Mouse (Mus musculus) embryonic facial prominence, embryonic 14.5 days (tissue): ENCODE measurements around the gene Tcte2. TPM values are rescaled to one million over a fixed set of nuclear protein-coding genes. Genes with fewer than 3 reads are reported as not detected.

Experiments used
- ATAC-seq: fragments of 200-750 bp; cut with Nextera tagmentation; 2 replicates; pipeline ENCODE4 v1.8.0; 2017; ENCODE audit warnings: low read depth, moderate number of reproducible peaks, moderate TSS enrichment
- DNase-seq: peaks from one replicate; pipeline ENCODE4 v3.0.0-alpha.2; 2015; ENCODE audit warnings: low spot score
- H3K27ac ChIP-seq: fragments of 300-500 bp; sonication (generic); replicated peaks from 2 replicates; pipeline ENCODE4 v1.5.1; 2014; ENCODE audit warnings: low read depth, mild to moderate bottlenecking, low read length, moderate library complexity
- H3K27me3 ChIP-seq: fragments of 300-500 bp; sonication (generic); replicated peaks from 2 replicates; pipeline ENCODE4 v1.6.1; 2014; ENCODE audit warnings: low read length; ENCODE audit not compliant: control insufficient read depth, insufficient read depth
- H3K36me3 ChIP-seq: fragments of 300-500 bp; sonication (generic); 2 replicates; pipeline ENCODE4 v1.6.1; 2014; ENCODE audit warnings: low read length, mixed read lengths; ENCODE audit not compliant: control insufficient read depth, insufficient read depth
- H3K4me1 ChIP-seq: fragments of 300-500 bp; sonication (generic); 2 replicates; pipeline ENCODE4 v1.6.1; 2014; ENCODE audit warnings: antibody characterized with exemption, low read length; ENCODE audit not compliant: control insufficient read depth, insufficient read depth
- H3K4me2 ChIP-seq: fragments of 300-500 bp; sonication (generic); 2 replicates; pipeline ENCODE4 v1.6.1; 2014; ENCODE audit warnings: low read depth, mild to moderate bottlenecking, low read length, moderate library complexity, mixed read lengths
- H3K4me3 ChIP-seq: fragments of 300-500 bp; sonication (generic); 2 replicates; pipeline ENCODE4 v1.5.1; 2014; ENCODE audit warnings: low read depth, mild to moderate bottlenecking, low read length
- H3K9ac ChIP-seq: fragments of 300-500 bp; sonication (generic); 2 replicates; pipeline ENCODE4 v1.6.1; 2014; ENCODE audit warnings: low read depth, mild to moderate bottlenecking, low read length, moderate library complexity, mixed read lengths
- H3K9me3 ChIP-seq: fragments of 300-500 bp; sonication (generic); 2 replicates; pipeline ENCODE4 v1.6.1; 2016; ENCODE audit warnings: low read length; ENCODE audit not compliant: control insufficient read depth
- WGBS: fragments of 180-500 bp; shearing (Covaris S2); extraction: QIAGEN DNeasy Blood & Tissue Kit; methylation state at CpG from one replicate; pipeline ENCODE4 v1.1.7; 2014; 5-methylcytosine and 5-hydroxymethylcytosine counted together
- polyA plus RNA-seq: library from polyadenylated mRNA; unstranded; fragments of >200 nt; fragmentation: Nextera tagmentation; extraction: Ambion mirVana; gene quantifications from 2 replicates; pipeline ENCODE4 v1.2.1, GENCODE M21; 2014

Tcte2 gene
- polyA plus RNA-seq, 1 experiment from 2014 or later: 3.2 TPM

DNA sequence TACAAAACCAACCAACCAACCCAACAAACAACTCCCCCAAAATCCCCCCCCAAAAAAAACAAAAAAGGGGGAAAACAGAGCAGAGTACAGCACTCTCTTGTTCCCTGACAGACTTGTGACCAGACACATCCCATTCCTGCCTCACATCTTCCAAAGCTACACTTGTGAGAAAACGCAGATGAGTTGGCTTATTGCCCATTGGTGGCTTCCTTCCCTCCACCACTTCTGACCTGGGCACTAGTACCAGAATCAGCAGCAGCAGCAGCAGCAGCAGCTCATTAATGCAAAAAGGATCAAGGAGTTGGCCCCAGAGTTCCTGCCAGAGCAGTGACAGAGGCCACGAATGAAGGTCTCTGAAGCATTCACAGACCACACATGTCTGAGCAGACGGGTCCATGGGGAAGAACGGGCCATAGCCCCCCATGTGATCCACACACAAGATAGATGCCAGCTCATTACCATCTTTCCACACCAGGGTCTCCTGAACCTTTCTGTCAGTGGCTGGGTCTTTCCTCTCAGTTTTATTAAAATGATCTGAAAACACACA is 36.5 kb downstream of the Tcte2 start:
- Histone ChIP-seq H3K4me1 (no peaks in the 10 kb centered on the region), H3K27me3 (no peaks in the 10 kb centered on the region), H3K4me3 (no peak overlapping the region), H3K36me3 (no peaks in the 10 kb centered on the region), H3K27ac (no peak overlapping the region), H3K9me3 (no peaks in the 10 kb centered on the region), H3K9ac (no peak overlapping the region), H3K4me2 (no peak overlapping the region)
- no peak for ATAC-seq
- 48% methylated on average over 4 of the region's 4 CpGs for WGBS
- DNase-seq: no peak

DNA sequence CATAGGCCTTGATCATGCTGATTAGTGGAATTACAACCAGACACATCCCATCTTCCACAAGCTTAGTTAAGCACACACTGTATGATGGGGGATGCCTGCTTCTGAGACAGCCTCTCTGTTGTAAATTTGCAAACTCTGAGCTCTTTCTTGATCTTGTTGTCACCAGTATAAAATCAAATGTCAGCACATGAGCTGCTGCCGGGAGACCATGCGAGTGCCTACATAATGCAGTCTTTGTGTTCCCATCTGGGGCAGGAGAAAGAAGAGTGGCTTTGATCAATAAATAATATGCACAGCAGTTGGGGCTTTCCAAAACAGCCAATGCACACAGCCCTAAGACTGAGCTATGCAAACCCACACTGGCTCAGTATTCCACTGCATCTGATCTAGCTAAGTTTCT is 39.2 kb downstream of the Tcte2 start:
- Histone ChIP-seq H3K36me3 (no peaks in the 10 kb centered on the region), H3K27ac (no peak overlapping the region), H3K27me3 (no peaks in the 10 kb centered on the region), H3K4me2 (no peak overlapping the region), H3K9ac (no peak overlapping the region), H3K4me3 (no peak overlapping the region), H3K9me3 (no peaks in the 10 kb centered on the region), H3K4me1 (no peaks in the 10 kb centered on the region)
- WGBS: 26% methylated on average over 2 of the region's 2 CpGs
- DNase-seq (no peak), ATAC-seq (no peak; the same call in 1 of the 2 replicates)

DNA sequence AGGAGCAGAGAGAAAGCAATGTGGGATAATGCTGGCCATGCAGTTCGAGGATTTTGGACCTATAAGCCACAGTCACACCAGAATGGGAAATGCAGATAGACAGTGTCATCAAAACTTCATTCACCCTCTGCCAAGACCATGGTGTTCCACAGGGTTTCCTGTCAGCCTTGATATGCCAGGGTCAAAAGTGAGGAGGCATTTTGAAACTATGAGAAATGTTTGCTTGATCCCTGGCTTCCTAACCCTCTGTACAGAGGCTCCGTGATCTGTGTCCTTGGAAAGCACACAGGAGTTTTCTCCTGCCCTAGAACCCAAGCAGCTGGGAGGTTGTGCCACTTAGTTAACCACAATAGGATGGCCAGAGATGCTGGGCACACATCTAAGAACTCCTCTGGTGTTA is 40.3 kb downstream of the Tcte2 start:
- no peak for ATAC-seq
- H3K9ac ChIP-seq: no peak overlapping the region
- H3K9me3 ChIP-seq: no peaks in the 10 kb centered on the region
- no peaks in the 10 kb centered on the region for H3K27me3 ChIP-seq
- DNase-seq: no peak
- 77% methylated on average over 2 of the region's 2 CpGs for WGBS
- no peak overlapping the region for H3K4me3 ChIP-seq
- H3K4me2 ChIP-seq: no peak overlapping the region
- H3K27ac ChIP-seq: no peak overlapping the region
- H3K36me3 ChIP-seq: no peaks in the 10 kb centered on the region
- H3K4me1 ChIP-seq: no peaks in the 10 kb centered on the region

DNA sequence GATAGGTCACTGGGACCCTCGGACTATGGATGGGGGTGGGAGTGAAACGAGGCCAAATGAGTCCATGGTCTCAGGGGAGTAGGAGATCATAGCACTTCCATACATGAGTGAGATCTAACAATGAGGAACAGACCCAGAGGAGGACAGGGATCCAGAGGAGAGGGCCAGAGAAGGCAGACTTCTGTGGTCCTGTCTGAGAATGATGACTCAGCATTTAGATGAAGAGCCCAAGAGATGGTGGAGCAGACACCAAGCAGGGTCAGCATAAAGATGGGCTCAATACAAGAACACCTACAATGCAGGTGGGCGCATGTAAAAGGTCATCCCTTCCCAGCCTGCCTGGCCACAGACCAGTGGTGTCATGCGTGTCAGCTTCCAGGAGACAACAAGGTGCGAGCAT is 41.4 kb downstream of the Tcte2 start:
- H3K4me3 ChIP-seq: no peak overlapping the region
- ATAC-seq (no peak), DNase-seq (no peak)
- H3K9me3 ChIP-seq: no peaks in the 10 kb centered on the region
- H3K27me3 ChIP-seq: no peaks in the 10 kb centered on the region
- H3K4me2 ChIP-seq: no peak overlapping the region
- WGBS: 91% methylated on average over 5 of the region's 5 CpGs
- H3K27ac ChIP-seq: no peak overlapping the region
- no peaks in the 10 kb centered on the region for H3K4me1 ChIP-seq
- H3K36me3 ChIP-seq: no peaks in the 10 kb centered on the region
- no peak overlapping the region for H3K9ac ChIP-seq

DNA sequence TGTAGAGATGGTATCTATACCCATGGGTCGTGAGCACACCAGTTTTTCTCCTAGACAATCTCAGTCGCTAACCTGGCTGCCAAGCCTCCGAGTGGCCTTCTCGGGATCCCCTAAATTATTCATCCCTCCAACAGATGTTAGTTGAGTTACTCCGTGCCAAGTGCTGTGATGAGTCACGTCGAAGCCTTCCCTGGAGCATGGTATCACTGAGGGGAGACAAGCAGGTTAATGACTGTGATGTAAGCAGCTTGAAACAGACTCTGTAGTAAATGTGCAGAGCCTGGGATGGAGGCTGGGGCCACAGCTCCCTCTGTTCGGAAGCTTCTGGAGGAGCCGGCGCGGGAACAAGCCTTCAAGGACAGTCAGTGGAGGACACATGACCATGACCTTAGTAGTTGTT is 44.2 kb downstream of the Tcte2 start:
- ATAC-seq: no peak

DNA sequence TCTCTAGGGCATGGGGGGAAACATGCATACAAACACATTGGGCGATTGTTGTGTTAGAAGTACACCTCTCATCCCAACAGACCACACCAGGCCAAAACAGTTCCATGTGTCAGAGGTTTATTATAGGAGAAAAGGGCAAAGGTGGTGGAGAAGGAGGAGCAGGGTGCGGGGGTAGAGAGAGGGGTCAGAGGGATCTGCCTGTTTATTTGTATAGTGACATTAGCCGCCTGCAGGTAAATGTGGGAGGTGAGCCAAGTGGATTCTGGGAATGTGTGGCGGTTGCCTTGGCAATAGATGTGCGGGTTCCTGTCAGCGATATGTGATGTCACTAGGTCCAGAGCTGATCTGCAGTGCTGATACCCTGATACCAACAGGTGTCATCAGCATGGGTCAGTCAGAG is 45.3 kb downstream of the Tcte2 start:
- Histone ChIP-seq H3K27ac (no peak overlapping the region), H3K36me3 (no peaks in the 10 kb centered on the region), H3K4me1 (no peaks in the 10 kb centered on the region), H3K9me3 (no peaks in the 10 kb centered on the region), H3K4me2 (no peak overlapping the region), H3K4me3 (no peak overlapping the region), H3K27me3 (no peaks in the 10 kb centered on the region), H3K9ac (no peak overlapping the region)
- DNase-seq: no peak
- no peak for ATAC-seq
- 76% methylated on average over 6 of the region's 6 CpGs for WGBS

More for the DNA sequence above, 44.2 kb downstream of the Tcte2 start:
- no peaks in the 10 kb centered on the region for H3K4me1 ChIP-seq
- H3K27ac ChIP-seq: no peak overlapping the region
- no peaks in the 10 kb centered on the region for H3K9me3 ChIP-seq
- H3K4me2 ChIP-seq: no peak overlapping the region
- H3K27me3 ChIP-seq: no peaks in the 10 kb centered on the region
- no peak for DNase-seq
- 83% methylated on average over 11 of the region's 11 CpGs for WGBS
- no peak overlapping the region for H3K4me3 ChIP-seq
- no peak overlapping the region for H3K9ac ChIP-seq
- no peaks in the 10 kb centered on the region for H3K36me3 ChIP-seq

DNA sequence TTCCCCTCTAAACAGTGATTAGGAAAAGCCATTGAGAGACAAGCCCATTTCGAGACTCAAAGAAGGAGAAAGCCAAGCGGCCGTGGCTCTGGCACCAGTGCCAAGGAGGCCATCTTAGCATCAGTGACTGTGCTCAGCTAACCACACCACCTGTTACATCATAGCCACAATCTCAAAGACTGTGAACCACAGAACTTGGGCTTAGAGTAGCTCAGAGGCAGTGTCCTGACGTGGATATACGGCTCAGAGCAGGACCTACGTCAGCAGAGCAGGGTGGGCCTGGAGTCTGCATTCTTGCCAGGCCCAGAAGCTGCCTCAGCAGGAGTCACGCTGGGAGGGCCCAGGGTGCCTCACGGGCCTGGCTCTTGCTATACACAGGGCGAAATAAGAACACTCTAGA is 46.1 kb downstream of the Tcte2 start:
- 73% methylated on average over 9 of the region's 9 CpGs for WGBS

DNA sequence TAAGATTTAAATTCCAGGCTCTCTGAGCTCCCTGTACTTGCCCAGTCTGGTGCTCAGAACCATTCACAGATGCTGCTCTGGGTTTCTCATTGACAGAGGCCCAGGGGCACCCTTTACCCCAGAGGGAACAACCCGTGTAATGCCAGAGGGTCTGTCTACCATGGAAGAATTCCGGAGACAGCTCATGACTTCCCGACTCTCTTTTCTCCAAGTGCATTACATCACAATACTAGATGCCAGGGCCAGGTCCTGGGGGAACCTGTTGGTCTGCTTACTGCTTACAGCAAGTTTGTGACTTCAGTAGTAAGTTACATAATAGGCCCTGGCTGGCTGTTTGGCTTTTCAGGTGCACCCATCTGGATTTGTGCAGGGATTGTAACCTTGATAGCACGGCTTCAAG is 47.0 kb downstream of the Tcte2 start:
- H3K36me3 ChIP-seq: no peaks in the 10 kb centered on the region
- no peak overlapping the region for H3K4me2 ChIP-seq
- no peak overlapping the region for H3K27ac ChIP-seq
- H3K4me1 ChIP-seq: no peaks in the 10 kb centered on the region
- no peaks in the 10 kb centered on the region for H3K27me3 ChIP-seq
- H3K4me3 ChIP-seq: no peak overlapping the region
- DNase-seq (peak; percentile 68), ATAC-seq (peak; percentile 37; the same call in 1 of the 2 replicates)
- H3K9me3 ChIP-seq: no peaks in the 10 kb centered on the region
- no peak overlapping the region for H3K9ac ChIP-seq
- WGBS: 60% methylated on average over 4 of the region's 4 CpGs

More for the DNA sequence above, 46.1 kb downstream of the Tcte2 start:
- Histone ChIP-seq H3K4me1 (no peaks in the 10 kb centered on the region), H3K27ac (no peak overlapping the region), H3K9me3 (no peaks in the 10 kb centered on the region), H3K27me3 (no peaks in the 10 kb centered on the region), H3K9ac (no peak overlapping the region), H3K36me3 (no peaks in the 10 kb centered on the region), H3K4me3 (no peak overlapping the region), H3K4me2 (no peak overlapping the region)
- DNase-seq (no peak), ATAC-seq (0 out of 2 replicates have a peak, but pooled peaks have one; percentile 16)

DNA sequence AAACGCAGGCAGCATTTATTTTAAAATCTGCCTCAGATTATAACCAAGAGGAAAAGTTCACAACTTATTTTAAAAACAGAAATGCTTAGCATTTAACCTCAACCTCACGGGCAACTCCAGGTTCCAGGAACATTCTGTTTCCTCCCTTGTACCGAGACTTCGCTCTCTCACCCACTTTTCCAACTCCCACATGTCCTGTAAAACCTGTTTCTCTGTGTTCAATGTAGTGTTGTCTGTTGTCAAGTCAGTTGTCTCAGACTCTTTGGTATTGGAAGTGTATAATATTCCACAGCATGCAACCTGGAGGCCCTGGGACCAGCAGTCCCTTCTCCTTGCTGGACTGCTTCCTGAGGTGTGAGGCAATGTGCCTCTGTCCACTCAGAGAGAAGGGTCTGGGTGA is 47.5 kb downstream of the Tcte2 start:
- H3K9ac ChIP-seq: no peak overlapping the region
- no peaks in the 10 kb centered on the region for H3K36me3 ChIP-seq
- H3K4me2 ChIP-seq: no peak overlapping the region
- 75% methylated on average over 4 of the region's 4 CpGs for WGBS
- H3K4me1 ChIP-seq: no peaks in the 10 kb centered on the region
- no peaks in the 10 kb centered on the region for H3K9me3 ChIP-seq
- H3K4me3 ChIP-seq: no peak overlapping the region
- H3K27ac ChIP-seq: no peak overlapping the region
- DNase-seq: no peak
- no peaks in the 10 kb centered on the region for H3K27me3 ChIP-seq
- no peak for ATAC-seq
